Mouse (Mus musculus): ENCODE data around the gene Gdf1.

GRCm38 (mm10) chr8:70377049-70377448, 47.4 kb downstream of the Gdf1 start:
- TF ChIP-seq CTCF (IDR thresholded peaks at IDR 0.05; ENCODE audit: low read depth), result peak; percentile 34; the same call in 1 of the 2 replicates
- no peak for TF ChIP-seq EP300 (optimal IDR thresholded peaks at IDR 0.05)
